Mouse (Mus musculus) adipocyte (in vitro differentiated cells): Measurements from ENCODE around the gene Nfya.
"Not testable (repeated sequence)": the region's sequence is repeated elsewhere in the genome, so short reads cannot be mapped to it uniquely, and the experiment has no call there.

Experiments used
- DNase-seq: peaks from one replicate; pipeline ENCODE4 v3.0.0-alpha.2; 2016; ENCODE audit warnings: low spot score

Gene Nfya

GRCm38 (mm10) chr17:48391446-48391845, 18.3 kb downstream of the Nfya start:
- no peak for DNase-seq

- no peak for DNase-seq
Observed at GRCm38 (mm10) chr17:48389442-48389841, 20.3 kb downstream of the Nfya start.

- DNase-seq, result no peak
Observed at GRCm38 (mm10) chr17:48388666-48389065, 21.0 kb downstream of the Nfya start.

GRCm38 (mm10) chr17:48385786-48386461, 23.8 kb downstream of the Nfya start:
- DNase-seq, result no peak

- DNase-seq, result no peak
Observed at GRCm38 (mm10) chr17:48379050-48379449, 30.7 kb downstream of the Nfya start.

GRCm38 (mm10) chr17:48376102-48376501, 33.6 kb downstream of the Nfya start:
- no peak for DNase-seq

GRCm38 (mm10) chr17:48372987-48373386, 36.7 kb downstream of the Nfya start:
- DNase-seq, result no peak

GRCm38 (mm10) chr17:48371621-48372020, 38.1 kb downstream of the Nfya start:
- no peak for DNase-seq

- DNase-seq, result peak; percentile 36
Observed at GRCm38 (mm10) chr17:48366806-48367205, 42.9 kb downstream of the Nfya start.

GRCm38 (mm10) chr17:48365511-48366155, 44.1 kb downstream of the Nfya start:
- no peak for DNase-seq

- DNase-seq, result no peak
Observed at GRCm38 (mm10) chr17:48363421-48363965, 46.2 kb downstream of the Nfya start.

GRCm38 (mm10) chr17:48362966-48363365, 46.7 kb downstream of the Nfya start:
- peak; percentile 54 for DNase-seq

GRCm38 (mm10) chr17:48362346-48362745, 47.4 kb downstream of the Nfya start:
- no peak for DNase-seq

GRCm38 (mm10) chr17:48360462-48360861, 49.2 kb downstream of the Nfya start:
- no peak for DNase-seq

GRCm38 (mm10) chr17:48359616-48360015, 50.1 kb downstream of the Nfya start, which contains the start of gene Treml1:
TSS of gene Treml1 (plus strand) at chr17:48359916.
- DNase-seq, result no peak

GRCm38 (mm10) chr17:48357892-48358291, 51.8 kb downstream of the Nfya start:
- no peak for DNase-seq

GRCm38 (mm10) chr17:48355822-48356221, 53.9 kb downstream of the Nfya start:
- DNase-seq, result peak; percentile 38

- not testable (repeated sequence) for DNase-seq
Observed at GRCm38 (mm10) chr17:48352976-48353375, 56.7 kb downstream of the Nfya start.

- DNase-seq, result no peak
Observed at GRCm38 (mm10) chr17:48350681-48351193, 59.0 kb downstream of the Nfya start.

- no peak for DNase-seq
Observed at GRCm38 (mm10) chr17:48347287-48347686, 62.4 kb downstream of the Nfya start.

GRCm38 (mm10) chr17:48346834-48347233, 62.9 kb downstream of the Nfya start:
- DNase-seq, result no peak

GRCm38 (mm10) chr17:48346231-48346630, 63.5 kb downstream of the Nfya start, which contains the start of gene Trem2:
TSS of gene Trem2 (plus strand) at chr17:48346401.
- DNase-seq, result peak; percentile 61

- no peak for DNase-seq
Observed at GRCm38 (mm10) chr17:48345824-48346223, 63.9 kb downstream of the Nfya start.
